Mouse (Mus musculus) CH12.LX (cell line): ENCODE measurements at regions not wholly inside any gene's neighbourhood (a gene's known extent, or its start where the extent isn't known, plus 50 kb on each side); places are given as distances from the start of the nearest gene placed in this dataset.

ENCODE experiments used
- DNase-seq: peaks from one replicate; pipeline ENCODE4 v3.0.0-alpha.2; 2013; ENCODE audit errors: extremely low read depth
- H3K27ac ChIP-seq: 2 replicates; pipeline ENCODE4 v1.5.1; 2012; ENCODE audit warnings: low read depth, mild to moderate bottlenecking, control low read depth, moderate library complexity; ENCODE audit not compliant: insufficient read depth
- H3K27me3 ChIP-seq: replicated peaks from 2 replicates; pipeline ENCODE3; 2012; ENCODE audit warnings: inconsistent platforms
- H3K36me3 ChIP-seq, 2 experiments: replicated peaks in 1 of 2; 2 replicates each; pipeline versions ENCODE3 to v1.6.1; 2012; ENCODE audit warnings: inconsistent platforms in 1 of 2, low read length in 1 of 2, mild to moderate bottlenecking in 1 of 2, mixed read lengths in 1 of 2, moderate library complexity in 1 of 2; ENCODE audit not compliant: control insufficient read depth in 1 of 2, insufficient read depth in 1 of 2
- H3K4me1 ChIP-seq, 2 experiments: 2 replicates each; pipeline ENCODE4 v1.6.1; 2012; ENCODE audit warnings: inconsistent platforms in 1 of 2, moderate library complexity in 1 of 2; ENCODE audit not compliant: insufficient read depth in 2 of 2, control insufficient read depth in 1 of 2
- H3K4me2 ChIP-seq: 2 replicates; pipeline ENCODE4 v1.6.1; 2012; ENCODE audit warnings: low read depth, mild to moderate bottlenecking, control low read depth; ENCODE audit not compliant: poor library complexity, insufficient read depth, severe bottlenecking
- H3K4me3 ChIP-seq, 3 experiments: fragments of 150-350 bp in 1 of 3; sonication (generic) in 1 of 3; replicated peaks in 1 of 3; 2 replicates each; pipeline versions ENCODE3 to v1.5.1; 2011 to 2012; ENCODE audit warnings: low read depth in 2 of 3, low read length in 2 of 3, mild to moderate bottlenecking in 2 of 3, moderate library complexity in 2 of 3, control low read depth in 1 of 3, improper control_type of control experiment in 1 of 3, inconsistent platforms in 1 of 3, mixed read lengths in 1 of 3; ENCODE audit not compliant: poor library complexity in 1 of 3
- H3K79me2 ChIP-seq: replicated peaks from 2 replicates; pipeline ENCODE4 v1.6.1; 2012; ENCODE audit warnings: mild to moderate bottlenecking, moderate library complexity; ENCODE audit not compliant: control insufficient read depth, poor library complexity, insufficient read depth, severe bottlenecking; ENCODE audit errors: extremely low read depth
- H3K9ac ChIP-seq: 2 replicates; pipeline ENCODE4 v1.6.1; 2012; ENCODE audit warnings: low read depth, mild to moderate bottlenecking, control low read depth, moderate library complexity; ENCODE audit not compliant: insufficient read depth
- H3K9me3 ChIP-seq: replicated peaks from 2 replicates; pipeline ENCODE3; 2012; ENCODE audit warnings: low read length, inconsistent platforms, mixed read lengths
- BHLHE40 ChIP-seq: IDR thresholded peaks from 2 replicates; pipeline ENCODE4 v1.6.1; 2011; ENCODE audit warnings: mild to moderate bottlenecking, low read depth, low read length, improper control_type of control experiment
- CHD2 ChIP-seq: IDR thresholded peaks from 2 replicates; pipeline ENCODE4 v1.6.1; 2011; ENCODE audit warnings: low read length, improper control_type of control experiment
- CTCF ChIP-seq, 2 experiments: IDR thresholded peaks in 1 of 2; conservative IDR thresholded peaks in 1 of 2; 2 replicates each; pipeline ENCODE4 v1.5.1; 2011 to 2012; ENCODE audit warnings: low read depth in 2 of 2, low read length in 2 of 2, improper control_type of control experiment in 1 of 2, inconsistent platforms in 1 of 2, mild to moderate bottlenecking in 1 of 2, moderate library complexity in 1 of 2
- ELF1 ChIP-seq: IDR thresholded peaks from 2 replicates; pipeline ENCODE4 v1.6.1; 2014; ENCODE audit warnings: low read depth, mild to moderate bottlenecking, inconsistent platforms, low read length, improper control_type of control experiment
- EP300 ChIP-seq: IDR thresholded peaks from 2 replicates; pipeline ENCODE4 v1.6.1; 2011; ENCODE audit warnings: low read length, improper control_type of control experiment
- JUN ChIP-seq: IDR thresholded peaks from 2 replicates; pipeline ENCODE4 v1.6.1; 2011; ENCODE audit warnings: low read depth, mild to moderate bottlenecking, low read length, improper control_type of control experiment, moderate library complexity; ENCODE audit not compliant: insufficient read depth
- MAFK ChIP-seq: IDR thresholded peaks from 2 replicates; pipeline ENCODE4 v1.6.1; 2011; ENCODE audit warnings: low read length, improper control_type of control experiment; ENCODE audit not compliant: insufficient replicate concordance
- MEF2A ChIP-seq: IDR thresholded peaks from 2 replicates; pipeline ENCODE4 v1.6.1; 2014; ENCODE audit warnings: low read depth, mild to moderate bottlenecking, inconsistent platforms, low read length, improper control_type of control experiment, borderline replicate concordance
- MXI1 ChIP-seq: IDR thresholded peaks from 2 replicates; pipeline ENCODE4 v1.6.1; 2011; ENCODE audit warnings: mild to moderate bottlenecking, low read depth, low read length, improper control_type of control experiment
- MYC ChIP-seq: IDR thresholded peaks from 2 replicates; pipeline ENCODE4 v1.6.1; 2011; ENCODE audit warnings: low read depth, mild to moderate bottlenecking, improper control_type of control experiment, low read length
- NELFE ChIP-seq: IDR thresholded peaks from 2 replicates; pipeline ENCODE4 v1.6.1; 2011; ENCODE audit warnings: low read depth, low read length, improper control_type of control experiment
- NRF1 ChIP-seq: IDR thresholded peaks from 2 replicates; pipeline ENCODE4 v1.6.1; 2014; ENCODE audit warnings: low read depth, mild to moderate bottlenecking, inconsistent platforms, low read length, improper control_type of control experiment, moderate library complexity
- RAD21 ChIP-seq: IDR thresholded peaks from 2 replicates; pipeline ENCODE4 v1.6.1; 2011; ENCODE audit warnings: low read depth, mild to moderate bottlenecking, low read length, improper control_type of control experiment, moderate library complexity
- RCOR1 ChIP-seq: conservative IDR thresholded peaks from 2 replicates; pipeline ENCODE4 v1.6.1; 2012; ENCODE audit warnings: low read depth, mild to moderate bottlenecking, inconsistent platforms, low read length, improper control_type of control experiment
- SIN3A ChIP-seq: IDR thresholded peaks from 2 replicates; pipeline ENCODE4 v1.6.1; 2012; ENCODE audit warnings: low read length, improper control_type of control experiment, inconsistent platforms
- SMC3 ChIP-seq: IDR thresholded peaks from 2 replicates; pipeline ENCODE4 v1.6.1; 2011; ENCODE audit warnings: low read depth, low read length, improper control_type of control experiment
- TBP ChIP-seq: conservative IDR thresholded peaks from 2 replicates; pipeline ENCODE4 v1.6.1; 2011; ENCODE audit warnings: low read depth, low read length, improper control_type of control experiment
- TCF12 ChIP-seq: IDR thresholded peaks from 2 replicates; pipeline ENCODE4 v1.6.1; 2014; ENCODE audit warnings: low read depth, mild to moderate bottlenecking, inconsistent platforms, low read length, improper control_type of control experiment
- USF1 ChIP-seq: IDR thresholded peaks from 2 replicates; pipeline ENCODE4 v1.6.1; 2014; ENCODE audit warnings: low read depth, mild to moderate bottlenecking, inconsistent platforms, low read length, improper control_type of control experiment
- ZC3H11A ChIP-seq: IDR thresholded peaks from 2 replicates; pipeline ENCODE4 v1.6.1; 2012; ENCODE audit warnings: low read depth, mild to moderate bottlenecking, inconsistent platforms, low read length, improper control_type of control experiment
- ZKSCAN1 ChIP-seq: IDR thresholded peaks from 2 replicates; pipeline ENCODE4 v1.6.1; 2012; ENCODE audit warnings: low read depth, inconsistent platforms, low read length, improper control_type of control experiment, borderline replicate concordance
- dilution Hi-C: fragments of 300-500 bp; cut with MboI; formaldehyde crosslinking; loops from 2 replicates; pipeline ENCODE4 v1.14.3; 2020; ENCODE audit warnings: low sequenced_read_pairs; ENCODE audit not compliant: extremely low pct_unique_long_range_greater_than_20kb, extremely low pct_ligation_motif_present
- in situ Hi-C: fragments of 300-500 bp; cut with MboI; formaldehyde crosslinking; loops from 3 replicates; pipeline ENCODE4 v1.14.3; 2019; ENCODE audit warnings: low sequenced_read_pairs, low pct_ligation_motif_present, low pct_unique_long_range_greater_than_20kb, mixed read lengths

DNA sequence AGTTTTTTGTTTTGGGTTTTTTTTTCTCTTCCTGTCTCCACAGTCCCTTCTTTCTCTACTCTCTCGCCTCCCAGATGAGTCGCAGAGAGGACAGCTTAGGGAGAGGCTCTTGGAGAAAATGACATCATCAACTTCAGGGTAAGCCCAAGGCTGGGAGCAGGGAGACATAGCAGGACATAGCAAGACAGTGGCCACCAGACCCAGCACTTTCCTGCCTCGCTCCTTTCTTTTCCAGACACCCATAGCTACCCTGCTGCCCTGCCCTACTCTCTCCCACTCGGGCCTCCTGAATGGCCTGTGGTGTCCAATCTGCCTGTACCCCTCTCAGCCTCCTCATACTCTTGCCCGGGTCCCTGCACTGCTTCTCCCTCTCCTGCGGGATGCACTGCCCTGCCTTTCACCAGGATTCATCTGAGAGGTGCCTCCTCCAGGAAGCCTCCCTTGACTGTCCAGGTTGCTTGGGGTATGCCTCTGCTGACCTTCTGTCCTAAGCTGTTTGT lies 133.8 kb downstream of the Hmg20a start:
- Histone ChIP-seq H3K4me2 (no peak overlapping the region), H3K27ac (no peak overlapping the region), H3K4me3 (no peak overlapping the region), H3K4me1 (peaks cover 26 to 46% of the 10 kb centered on the region in 2 experiments), H3K79me2 (no peaks in the 10 kb centered on the region), H3K9ac (no peak overlapping the region), H3K9me3 (no peaks in the 10 kb centered on the region), H3K36me3 (no peaks in the 10 kb centered on the region), H3K27me3 (peaks cover 3% of the 10 kb centered on the region)
- dilution Hi-C loops (no loop called here), in situ Hi-C loops (loop anchor here (5.0 kb wide), 1 partner anchor 340 kb away; no protein-coding TSS in a partner anchor)
- TF ChIP-seq NELFE (no peak), SMC3 (no peak), MXI1 (no peak), USF1 (no peak), MAFK (no peak), CTCF (conservative IDR thresholded peaks at IDR 0.05 in 1 of 2, IDR thresholded peaks at IDR 0.05 in 1 of 2; ENCODE audit: low read depth in 2 of 2, low read length in 2 of 2) (no peak), ZKSCAN1 (no peak), NRF1 (no peak), RCOR1 (no peak), SIN3A (no peak), MYC (no peak), JUN (no peak), EP300 (no peak)
- no peak for DNase-seq

DNA sequence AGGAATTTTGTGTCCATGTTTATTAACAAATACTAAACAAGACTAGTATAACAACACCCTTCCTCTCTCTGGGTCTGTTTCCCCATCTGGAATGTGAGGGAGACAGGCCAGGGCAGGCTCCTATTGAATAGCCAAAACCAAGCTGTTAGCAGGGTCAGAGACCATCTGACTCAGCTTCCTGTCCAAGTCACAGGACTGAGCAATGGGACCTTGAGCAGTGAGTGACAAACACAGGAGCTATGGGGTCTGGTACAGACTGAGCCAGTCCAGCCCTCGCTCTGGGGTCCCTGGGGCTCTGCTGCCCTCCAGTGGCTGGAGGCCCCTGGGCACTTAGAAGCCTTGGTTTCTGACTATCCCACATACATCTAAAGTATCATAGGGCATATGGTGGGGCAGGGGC lies 134.4 kb downstream of the Hmg20a start:
- Histone ChIP-seq H3K4me2 (no peak overlapping the region), H3K9me3 (no peaks in the 10 kb centered on the region), H3K36me3 (no peaks in the 10 kb centered on the region), H3K79me2 (no peaks in the 10 kb centered on the region), H3K27ac (no peak overlapping the region), H3K9ac (no peak overlapping the region), H3K4me1 (peaks cover 26 to 46% of the 10 kb centered on the region in 2 experiments), H3K27me3 (peaks cover 5% of the 10 kb centered on the region), H3K4me3 (no peak overlapping the region)
- peak; percentile 25; the same call in 1 of the 2 replicates for TF ChIP-seq NELFE
- peak; percentile 79 for TF ChIP-seq ZC3H11A
- no peak for TF ChIP-seq RCOR1
- peak; percentile 41; the same call in 1 of the 2 replicates for TF ChIP-seq SIN3A
- TF ChIP-seq NRF1, result peak; percentile 47; the same call in 1 of the 2 replicates
- peak; percentile 44; the same call in 1 of the 2 replicates for TF ChIP-seq ELF1
- no peak for TF ChIP-seq TBP
- TF ChIP-seq MEF2A, result peak; percentile 49; the same call in 1 of the 2 replicates
- TF ChIP-seq BHLHE40, result 0 out of 2 replicates have a peak, but pooled peaks have one; percentile 25
- no peak for TF ChIP-seq CHD2
- no peak for TF ChIP-seq JUN
- TF ChIP-seq TCF12, result no peak
- TF ChIP-seq RAD21, result peak; percentile 99
- TF ChIP-seq SMC3, result peak; percentile 96
- TF ChIP-seq CTCF (conservative IDR thresholded peaks at IDR 0.05 in 1 of 2, IDR thresholded peaks at IDR 0.05 in 1 of 2; ENCODE audit: low read depth in 2 of 2, low read length in 2 of 2), result peak; percentile 56 to 97
- in situ Hi-C loops (loop anchor here (5.0 kb wide), 1 partner anchor 340 kb away; no protein-coding TSS in a partner anchor), dilution Hi-C loops (no loop called here)
- peak; percentile 74 for DNase-seq
